Mouse (Mus musculus) CH12.LX (cell line): ENCODE measurements around the gene Hnrnpa1. TPM values are rescaled to one million over a fixed set of nuclear protein-coding genes. Genes with fewer than 3 reads are reported as not detected.

Experiments
- DNase-seq: peaks from one replicate; pipeline ENCODE4 v3.0.0-alpha.2; 2013; ENCODE audit errors: extremely low read depth
- H3K27ac ChIP-seq: 2 replicates; pipeline ENCODE4 v1.5.1; 2012; ENCODE audit warnings: low read depth, mild to moderate bottlenecking, control low read depth, moderate library complexity; ENCODE audit not compliant: insufficient read depth
- H3K27me3 ChIP-seq: replicated peaks from 2 replicates; pipeline ENCODE3; 2012; ENCODE audit warnings: inconsistent platforms
- H3K36me3 ChIP-seq, 2 experiments: replicated peaks in 1 of 2; 2 replicates each; pipeline versions ENCODE3 to v1.6.1; 2012; ENCODE audit warnings: inconsistent platforms in 1 of 2, low read length in 1 of 2, mild to moderate bottlenecking in 1 of 2, mixed read lengths in 1 of 2, moderate library complexity in 1 of 2; ENCODE audit not compliant: control insufficient read depth in 1 of 2, insufficient read depth in 1 of 2
- H3K4me1 ChIP-seq, 2 experiments: 2 replicates each; pipeline ENCODE4 v1.6.1; 2012; ENCODE audit warnings: inconsistent platforms in 1 of 2, moderate library complexity in 1 of 2; ENCODE audit not compliant: insufficient read depth in 2 of 2, control insufficient read depth in 1 of 2
- H3K4me2 ChIP-seq: 2 replicates; pipeline ENCODE4 v1.6.1; 2012; ENCODE audit warnings: low read depth, mild to moderate bottlenecking, control low read depth; ENCODE audit not compliant: poor library complexity, insufficient read depth, severe bottlenecking
- H3K4me3 ChIP-seq, 3 experiments: fragments of 150-350 bp in 1 of 3; sonication (generic) in 1 of 3; replicated peaks in 1 of 3; 2 replicates each; pipeline versions ENCODE3 to v1.5.1; 2011 to 2012; ENCODE audit warnings: low read depth in 2 of 3, low read length in 2 of 3, mild to moderate bottlenecking in 2 of 3, moderate library complexity in 2 of 3, control low read depth in 1 of 3, improper control_type of control experiment in 1 of 3, inconsistent platforms in 1 of 3, mixed read lengths in 1 of 3; ENCODE audit not compliant: poor library complexity in 1 of 3
- H3K79me2 ChIP-seq: replicated peaks from 2 replicates; pipeline ENCODE4 v1.6.1; 2012; ENCODE audit warnings: mild to moderate bottlenecking, moderate library complexity; ENCODE audit not compliant: control insufficient read depth, poor library complexity, insufficient read depth, severe bottlenecking; ENCODE audit errors: extremely low read depth
- H3K9ac ChIP-seq: 2 replicates; pipeline ENCODE4 v1.6.1; 2012; ENCODE audit warnings: low read depth, mild to moderate bottlenecking, control low read depth, moderate library complexity; ENCODE audit not compliant: insufficient read depth
- H3K9me3 ChIP-seq: replicated peaks from 2 replicates; pipeline ENCODE3; 2012; ENCODE audit warnings: low read length, inconsistent platforms, mixed read lengths
- CTCF ChIP-seq, 2 experiments: IDR thresholded peaks in 1 of 2; conservative IDR thresholded peaks in 1 of 2; 2 replicates each; pipeline ENCODE4 v1.5.1; 2011 to 2012; ENCODE audit warnings: low read depth in 2 of 2, low read length in 2 of 2, improper control_type of control experiment in 1 of 2, inconsistent platforms in 1 of 2, mild to moderate bottlenecking in 1 of 2, moderate library complexity in 1 of 2
- E2F4 ChIP-seq: IDR thresholded peaks from 2 replicates; pipeline ENCODE4 v1.6.1; 2011; ENCODE audit warnings: low read depth, low read length, improper control_type of control experiment; ENCODE audit not compliant: insufficient replicate concordance
- IRF4 ChIP-seq: IDR thresholded peaks from 2 replicates; pipeline ENCODE4 v1.6.1; 2014; ENCODE audit warnings: low read depth, mild to moderate bottlenecking, inconsistent platforms, low read length, improper control_type of control experiment
- JUND ChIP-seq: conservative IDR thresholded peaks from 2 replicates; pipeline ENCODE4 v1.6.1; 2011; ENCODE audit warnings: low read depth, low read length, improper control_type of control experiment
- MAZ ChIP-seq: IDR thresholded peaks from 2 replicates; pipeline ENCODE4 v1.6.1; 2012; ENCODE audit warnings: low read depth, mild to moderate bottlenecking, inconsistent platforms, low read length, improper control_type of control experiment, moderate library complexity
- MEF2A ChIP-seq: IDR thresholded peaks from 2 replicates; pipeline ENCODE4 v1.6.1; 2014; ENCODE audit warnings: low read depth, mild to moderate bottlenecking, inconsistent platforms, low read length, improper control_type of control experiment, borderline replicate concordance
- MXI1 ChIP-seq: IDR thresholded peaks from 2 replicates; pipeline ENCODE4 v1.6.1; 2011; ENCODE audit warnings: mild to moderate bottlenecking, low read depth, low read length, improper control_type of control experiment
- NRF1 ChIP-seq: IDR thresholded peaks from 2 replicates; pipeline ENCODE4 v1.6.1; 2014; ENCODE audit warnings: low read depth, mild to moderate bottlenecking, inconsistent platforms, low read length, improper control_type of control experiment, moderate library complexity
- POLR2AphosphoS2 ChIP-seq: IDR thresholded peaks from 2 replicates; pipeline ENCODE4 v1.6.1; 2011; ENCODE audit warnings: low read depth, low read length, improper control_type of control experiment
- RAD21 ChIP-seq: IDR thresholded peaks from 2 replicates; pipeline ENCODE4 v1.6.1; 2011; ENCODE audit warnings: low read depth, mild to moderate bottlenecking, low read length, improper control_type of control experiment, moderate library complexity
- RCOR1 ChIP-seq: conservative IDR thresholded peaks from 2 replicates; pipeline ENCODE4 v1.6.1; 2012; ENCODE audit warnings: low read depth, mild to moderate bottlenecking, inconsistent platforms, low read length, improper control_type of control experiment
- SMC3 ChIP-seq: IDR thresholded peaks from 2 replicates; pipeline ENCODE4 v1.6.1; 2011; ENCODE audit warnings: low read depth, low read length, improper control_type of control experiment
- TCF12 ChIP-seq: IDR thresholded peaks from 2 replicates; pipeline ENCODE4 v1.6.1; 2014; ENCODE audit warnings: low read depth, mild to moderate bottlenecking, inconsistent platforms, low read length, improper control_type of control experiment
- USF1 ChIP-seq: IDR thresholded peaks from 2 replicates; pipeline ENCODE4 v1.6.1; 2014; ENCODE audit warnings: low read depth, mild to moderate bottlenecking, inconsistent platforms, low read length, improper control_type of control experiment
- USF2 ChIP-seq: conservative IDR thresholded peaks from 2 replicates; pipeline ENCODE4 v1.6.1; 2011; ENCODE audit warnings: low read depth, low read length, improper control_type of control experiment
- ZMIZ1 ChIP-seq: IDR thresholded peaks from 2 replicates; pipeline ENCODE4 v1.6.1; 2012; ENCODE audit warnings: low read depth, mild to moderate bottlenecking, inconsistent platforms, low read length, improper control_type of control experiment
- dilution Hi-C: fragments of 300-500 bp; cut with MboI; formaldehyde crosslinking; loops from 2 replicates; pipeline ENCODE4 v1.14.3; 2020; ENCODE audit warnings: low sequenced_read_pairs; ENCODE audit not compliant: extremely low pct_unique_long_range_greater_than_20kb, extremely low pct_ligation_motif_present
- in situ Hi-C: fragments of 300-500 bp; cut with MboI; formaldehyde crosslinking; loops from 3 replicates; pipeline ENCODE4 v1.14.3; 2019; ENCODE audit warnings: low sequenced_read_pairs, low pct_ligation_motif_present, low pct_unique_long_range_greater_than_20kb, mixed read lengths
- polyA plus RNA-seq: library from polyadenylated mRNA; unstranded; fragments of >175 nt; gene quantifications from 2 replicates; pipeline ENCODE4 v1.2.1, GENCODE M21; 2012; ENCODE audit warnings: low read depth; ENCODE audit not compliant: insufficient read length
- total RNA-seq, 2 experiments: library from RNA; depleted of rRNA; stranded (reverse); fragments of 300-350 nt in 1 of 2; fragments of >200 nt in 1 of 2; gene quantifications; 2 replicates each; pipeline ENCODE4 v1.2.3; 2012 to 2014

Hnrnpa1 gene
- total and polyA plus RNA-seq, 3 experiments = 635 to 1,799 (median 757) TPM

DNA sequence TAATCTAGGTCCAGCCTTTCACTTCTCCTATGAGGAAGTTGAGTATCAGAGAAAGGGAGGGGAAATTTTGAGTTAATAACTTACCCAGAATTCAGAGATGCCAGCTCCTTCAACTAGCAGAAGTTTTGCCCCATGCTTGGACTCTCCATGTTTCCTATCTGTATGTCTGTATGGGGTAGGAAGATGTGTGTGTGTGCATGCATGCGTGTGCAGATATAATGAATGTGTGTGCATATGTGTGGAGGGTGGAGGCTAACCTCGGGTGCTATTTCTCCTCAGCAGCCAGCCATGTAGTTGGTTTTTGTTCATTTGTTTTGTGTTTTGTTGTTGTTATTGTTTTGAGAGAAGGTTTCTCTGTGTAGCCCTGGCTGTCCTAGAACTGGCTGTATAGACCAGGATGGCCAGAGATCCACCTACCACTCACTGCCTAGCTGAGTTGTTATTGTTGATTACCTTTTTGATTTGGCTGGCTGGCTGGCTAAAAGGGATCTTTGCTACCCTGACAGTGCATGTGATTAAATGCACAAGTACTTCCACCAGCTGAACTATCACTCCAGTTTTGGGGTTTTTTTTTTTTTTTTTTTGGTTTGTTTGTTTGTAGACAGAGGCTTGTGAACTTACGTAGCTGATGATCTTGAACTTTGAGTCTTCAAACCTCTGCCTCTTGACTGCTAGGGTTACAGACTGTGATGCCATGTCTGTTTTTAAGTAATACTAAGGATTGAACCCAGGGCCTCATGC is 41.4 kb downstream of the Hnrnpa1 start:
- Histone ChIP-seq H3K4me1 (peaks cover 0 to 48% of the 10 kb centered on the region in 2 experiments; a peak in 2 of 4 replicates), H3K9ac (no peak overlapping the region), H3K36me3 (peaks cover 13 to 52% of the 10 kb centered on the region in 2 experiments)

DNA sequence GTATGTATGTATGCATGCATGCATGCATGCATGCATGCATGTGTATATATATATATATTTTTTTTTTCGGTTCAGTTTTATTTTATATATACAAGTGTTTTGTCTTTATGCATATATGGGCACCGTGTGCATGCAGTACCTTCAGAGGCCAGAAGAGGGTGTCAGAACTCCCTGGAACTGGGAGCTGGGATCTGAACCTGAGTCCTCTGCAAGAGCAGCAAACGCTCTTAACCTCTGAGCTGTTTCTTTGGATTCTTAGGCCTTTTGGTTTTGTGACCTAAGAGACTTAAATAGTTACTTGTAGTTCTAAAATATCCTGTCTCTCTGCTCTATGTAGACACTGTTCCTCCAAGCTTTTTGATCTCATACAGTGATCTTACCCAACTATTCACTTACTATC is 43.8 kb downstream of the Hnrnpa1 start:
- H3K36me3 ChIP-seq = peaks cover 10 to 56% of the 10 kb centered on the region in 2 experiments
- in situ Hi-C loops = loop anchor here (5.0 kb wide), 1 partner anchor 33 kb away; no protein-coding TSS in a partner anchor
- no peaks in the 10 kb centered on the region for H3K9me3 ChIP-seq
- H3K27ac ChIP-seq = no peak overlapping the region
- H3K79me2 ChIP-seq = peaks cover 46% of the 10 kb centered on the region
- peak; percentile 68 for DNase-seq
- peak; percentile 74 for TF ChIP-seq SMC3
- TF ChIP-seq RCOR1 = no peak
- no peak for TF ChIP-seq MEF2A
- no peak for TF ChIP-seq MAZ
- no peak for TF ChIP-seq POLR2AphosphoS2
- TF ChIP-seq USF1 = no peak
- peak; percentile 78 to 87 for TF ChIP-seq CTCF (conservative IDR thresholded peaks at IDR 0.05 in 1 of 2, IDR thresholded peaks at IDR 0.05 in 1 of 2; ENCODE audit: low read depth in 2 of 2, low read length in 2 of 2)
- no peak for TF ChIP-seq NRF1
- TF ChIP-seq E2F4 = no peak
- TF ChIP-seq USF2 = no peak
- TF ChIP-seq RAD21 = peak; percentile 66
- TF ChIP-seq IRF4 = no peak
- TF ChIP-seq JUND = no peak
- no peak for TF ChIP-seq TCF12
- no peak for TF ChIP-seq MXI1
- TF ChIP-seq ZMIZ1 = no peak
- TF ChIP-seq, all 38 proteins: peak for 3
- Histone ChIP-seq H3K4me2 (no peak overlapping the region), H3K27me3 (no peaks in the 10 kb centered on the region), H3K4me1 (peaks cover 0 to 41% of the 10 kb centered on the region in 2 experiments; a peak in 2 of 4 replicates), H3K9ac (no peak overlapping the region), H3K4me3 (no peak overlapping the region)
- dilution Hi-C loops = no loop called here

More for the DNA sequence above, 41.4 kb downstream of the Hnrnpa1 start:
- Histone ChIP-seq H3K4me2 (no peak overlapping the region), H3K4me3 (no peak overlapping the region), H3K27ac (no peak overlapping the region), H3K79me2 (peaks cover 60% of the 10 kb centered on the region), H3K27me3 (no peaks in the 10 kb centered on the region), H3K9me3 (no peaks in the 10 kb centered on the region)
- DNase-seq = no peak
- in situ Hi-C loops (loop anchor here (5.0 kb wide), 1 partner anchor 36 kb away; no protein-coding TSS in a partner anchor), dilution Hi-C loops (no loop called here)
- no peak for TF ChIP-seq IRF4
